Mouse (Mus musculus): ENCODE results near the gene 4931440F15Rik.

The 4931440F15Rik gene

GRCm38 (mm10) chr11:29801432-29802427 is 23.7 kb downstream of the 4931440F15Rik start:
- no peak for DNase-seq (ENCODE audit: extremely low spot score, low spot score)

DNA sequence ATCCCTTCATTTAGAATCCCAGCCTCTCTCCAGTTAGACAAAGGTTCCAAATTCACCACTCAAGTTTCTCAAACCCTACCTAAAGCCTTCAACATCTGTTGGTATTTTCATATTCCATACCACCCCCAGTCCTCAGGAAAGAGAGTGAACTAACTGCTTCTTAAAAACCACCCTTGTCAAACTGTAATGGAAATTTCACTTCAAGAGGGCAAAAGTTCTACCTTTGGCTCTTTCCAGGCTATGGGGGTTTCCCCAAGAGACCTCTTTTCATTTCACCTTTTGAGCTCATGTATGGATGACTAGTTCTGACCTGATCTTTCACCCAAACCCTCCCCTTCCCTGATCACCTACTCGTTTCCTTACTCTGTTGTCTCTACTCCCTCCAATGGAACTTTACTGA is 25.6 kb downstream of the 4931440F15Rik start:
- DNase-seq (ENCODE audit: extremely low spot score, low spot score), result no peak

GRCm38 (mm10) chr11:29795106-29795505 is 30.4 kb downstream of the 4931440F15Rik start:
- DNase-seq (ENCODE audit: extremely low spot score, low spot score), result no peak

- DNase-seq (ENCODE audit: extremely low spot score, low spot score), result no peak
Measured at GRCm38 (mm10) chr11:29794475-29794874, 31.0 kb downstream of the 4931440F15Rik start.

- no peak for DNase-seq (ENCODE audit: extremely low spot score, low spot score)
Measured at GRCm38 (mm10) chr11:29790796-29791195, 34.7 kb downstream of the 4931440F15Rik start.

DNA sequence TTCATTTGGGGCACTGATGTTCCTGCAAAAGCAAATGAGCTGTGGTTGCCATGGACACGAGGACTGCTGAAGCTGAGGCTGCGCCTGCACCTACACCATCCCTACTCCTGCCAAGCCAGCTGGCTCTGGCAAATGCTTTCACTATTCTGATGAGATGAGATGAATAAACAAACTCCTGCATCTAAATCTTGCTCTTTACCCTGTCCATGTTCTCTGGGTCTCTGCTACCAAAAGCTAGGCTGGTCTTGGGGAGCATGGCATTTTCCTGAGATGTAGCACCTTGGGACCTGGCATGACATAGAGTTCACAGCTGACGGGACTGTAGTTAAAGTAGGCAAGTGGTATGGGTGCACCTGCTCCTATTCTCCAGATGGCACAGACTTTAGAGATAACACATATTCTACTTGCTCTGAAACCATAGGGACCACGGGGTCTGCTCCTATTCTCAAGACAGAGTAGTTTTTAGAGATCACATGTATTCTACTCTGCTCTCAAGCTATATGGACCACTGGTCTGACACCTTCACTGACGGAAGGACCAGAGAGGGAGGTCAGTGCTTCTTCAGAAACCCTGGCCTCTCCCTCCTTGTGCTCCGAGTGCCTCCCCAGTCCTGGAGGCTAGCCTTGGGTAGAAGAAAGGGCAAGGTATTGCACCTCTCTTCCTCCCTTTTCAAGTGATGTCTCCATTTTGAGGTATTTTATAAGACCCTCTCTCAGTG is 36.4 kb downstream of the 4931440F15Rik start:
- DNase-seq (ENCODE audit: extremely low spot score, low spot score), result no peak

DNA sequence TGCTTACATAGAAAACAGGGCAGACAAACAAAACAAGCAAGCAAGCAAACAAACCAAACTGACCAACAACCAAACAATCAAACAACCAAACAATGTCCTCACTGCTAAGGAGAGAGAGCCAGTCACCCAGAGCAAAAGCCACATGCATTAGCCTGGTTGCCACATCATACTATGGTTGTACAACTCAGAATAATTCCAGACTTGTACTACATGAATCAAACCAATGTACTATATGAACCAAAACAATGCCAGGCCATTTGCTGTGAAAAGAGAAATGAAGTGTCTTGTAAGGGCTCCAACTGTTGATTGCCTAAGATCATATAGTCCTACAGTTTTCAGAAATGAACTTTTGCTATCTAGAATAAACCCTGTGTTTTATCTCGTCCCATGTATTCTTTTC is 37.0 kb downstream of the 4931440F15Rik start:
- no peak for DNase-seq (ENCODE audit: extremely low spot score, low spot score)

DNA sequence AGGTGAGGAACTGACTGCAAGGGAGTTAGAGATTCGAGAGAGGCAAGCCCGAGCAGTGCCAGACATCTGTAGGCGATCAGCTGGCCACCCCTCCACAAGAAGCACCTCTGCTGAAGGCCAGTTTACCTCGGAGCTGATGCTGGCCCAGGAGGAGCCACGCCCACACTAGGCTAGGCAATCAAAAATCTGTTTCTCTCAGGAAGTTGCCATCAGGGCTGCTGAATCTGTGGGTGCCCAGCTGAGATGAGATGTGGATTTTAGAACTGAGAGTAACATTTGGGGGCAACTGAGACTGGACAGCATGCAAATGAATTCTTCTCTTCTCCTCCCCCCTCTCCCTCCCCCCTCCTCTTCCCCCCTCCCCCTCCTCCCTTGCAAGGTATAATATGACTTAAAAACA is 38.0 kb downstream of the 4931440F15Rik start:
- no peak for DNase-seq (ENCODE audit: extremely low spot score, low spot score)

- DNase-seq (ENCODE audit: extremely low spot score, low spot score), result no peak
Measured at GRCm38 (mm10) chr11:29786583-29787219, 38.8 kb downstream of the 4931440F15Rik start.

GRCm38 (mm10) chr11:29779409-29780026 is 46.0 kb downstream of the 4931440F15Rik start:
- no peak for DNase-seq (ENCODE audit: extremely low spot score, low spot score)

GRCm38 (mm10) chr11:29778936-29779335 is 46.5 kb downstream of the 4931440F15Rik start:
- DNase-seq (ENCODE audit: extremely low spot score, low spot score), result no peak

- no peak for DNase-seq (ENCODE audit: extremely low spot score, low spot score)
Measured at GRCm38 (mm10) chr11:29777964-29778363, 47.5 kb downstream of the 4931440F15Rik start.

- DNase-seq (ENCODE audit: extremely low spot score, low spot score), result no peak
Measured at GRCm38 (mm10) chr11:29774760-29775159, 50.7 kb downstream of the 4931440F15Rik start.

DNA sequence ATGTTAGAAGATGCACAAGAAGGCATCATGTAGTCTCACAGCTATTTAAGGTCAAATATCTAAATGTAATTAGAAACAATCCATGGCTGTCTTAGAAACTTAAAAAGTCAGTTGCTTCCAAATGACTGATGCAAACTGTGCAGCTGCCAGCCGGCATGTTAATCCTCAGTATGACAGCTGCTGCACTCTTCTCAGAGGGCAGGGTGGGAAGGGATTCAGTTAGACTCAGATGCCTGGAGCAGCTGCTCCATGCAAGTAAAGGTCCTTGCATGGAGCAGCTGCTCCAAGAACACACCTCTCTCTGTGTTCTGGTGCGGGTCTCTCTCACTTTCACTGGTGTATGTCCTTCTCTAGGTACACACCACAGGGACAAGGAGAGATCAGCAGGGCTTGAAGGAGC is 51.2 kb downstream of the 4931440F15Rik start:
- DNase-seq (ENCODE audit: extremely low spot score, low spot score), result no peak

All from neural tube, embryonic 10.5 days (tissue).